ENCODE assay signal across 23 mouse cellular contexts in genomic region chr13:63150470-63151020, GRCm38 (mm10).
DNase-seq lines count a peak whose midpoint lies in the region; ATAC-seq and TF ChIP-seq lines count a peak whose summit lies in the region.
"Had no signal": no experiment of that assay in that cellular context is flagged by ENCODE, and none has a peak within 500 bp of the region (broad histone marks: within the 10 kb centered on the region; RNA-seq: fewer than 3 reads in every experiment).

No protein-coding gene starts in this region.

- WGBS in heart, embryonic 11.5 days (ENCODE audit: insufficient replicate concordance): 34% methylated on average over 2 of the region's 2 CpGs
- WGBS in heart, postnatal 0 days: 49% methylated on average over 2 of the region's 2 CpGs

- peaks cover 4% of the 10 kb centered on the region; the same call in 1 of the 2 replicates for H3K4me1 ChIP-seq in heart, embryonic 11.5 days (ENCODE audit: control insufficient read depth, insufficient read depth, low read length)
- H3K4me1 ChIP-seq in heart, postnatal 0 days (ENCODE audit: control insufficient read depth, insufficient read depth): 0 out of 2 replicates have a peak, but pooled peaks cover 6% of the 10 kb centered on the region

- no peak overlapping the region for H3K9ac ChIP-seq in heart, embryonic 11.5 days (ENCODE audit: low read depth, low read length)
- no peak overlapping the region for H3K9ac ChIP-seq in heart, postnatal 0 days (replicated peaks; ENCODE audit: low read depth, low read length)
- H3K9ac ChIP-seq: hindbrain, embryonic 13.5 days; liver, embryonic 12.5 days; lung, embryonic 14.5 days; midbrain, embryonic 12.5 days had no signal

- DNase-seq in heart, adult 8-10 months (ENCODE audit: low spot score): no peak
- peak; percentile 21 for DNase-seq in testis, postnatal 10 days (ENCODE audit: low spot score)
- no peak for DNase-seq in testis, postnatal 14 days (ENCODE audit: low spot score)
- no peak for DNase-seq in heart, postnatal 0 days (ENCODE audit: low spot score)
- DNase-seq in right cerebral cortex, postnatal 10 days (ENCODE audit: low spot score in 2 of 2): no peak
- no peak for DNase-seq in lung, postnatal 14 days
- DNase-seq: adrenal gland, postnatal 10 days; cerebellum, adult 9-11 months; kidney, postnatal 25 days; lung, embryonic 14.5 days; retina, postnatal 1 day; right cerebral cortex, postnatal 4 days; thymus, postnatal 36 days had no signal

- H3K4me2 ChIP-seq in heart, embryonic 11.5 days: no peak overlapping the region
- H3K4me2 ChIP-seq in heart, postnatal 0 days (ENCODE audit: low read depth, low read length): no peak overlapping the region
- H3K4me2 ChIP-seq: hindbrain, embryonic 13.5 days; liver, embryonic 12.5 days; lung, embryonic 14.5 days; midbrain, embryonic 12.5 days had no signal

- no peaks in the 10 kb centered on the region; the same call in 1 of the 2 replicates for H3K36me3 ChIP-seq in heart, embryonic 11.5 days (ENCODE audit: control insufficient read depth, insufficient read depth, low read length)
- no peaks in the 10 kb centered on the region for H3K36me3 ChIP-seq in heart, postnatal 0 days (replicated peaks; ENCODE audit: control insufficient read depth, insufficient read depth, low read length)
- H3K36me3 ChIP-seq: hindbrain, embryonic 13.5 days; limb, embryonic 10.5 days; liver, embryonic 12.5 days; midbrain, embryonic 12.5 days had no signal

- ATAC-seq in heart, embryonic 11.5 days (replicated peaks; ENCODE audit: insufficient number of reproducible peaks, low FRiP score, low TSS enrichment): no peak
- no peak for ATAC-seq in heart, postnatal 0 days (ENCODE audit: insufficient read depth, low read depth)
- ATAC-seq: activated CD4-positive, CD25-positive, alpha-beta regulatory T cell, adult 4 months; forebrain, embryonic 16.5 days; liver, embryonic 12.5 days; Patski had no signal

- no peaks in the 10 kb centered on the region for H3K9me3 ChIP-seq in heart, embryonic 11.5 days (replicated peaks; ENCODE audit: control insufficient read depth, low read length)
- H3K9me3 ChIP-seq in heart, postnatal 0 days (replicated peaks; ENCODE audit: control insufficient read depth, low read length): no peaks in the 10 kb centered on the region
- H3K9me3 ChIP-seq: hindbrain, embryonic 13.5 days; limb, embryonic 10.5 days; liver, embryonic 12.5 days; midbrain, embryonic 12.5 days had no signal

- no peaks in the 10 kb centered on the region for H3K27me3 ChIP-seq in heart, embryonic 11.5 days (ENCODE audit: control insufficient read depth, insufficient read depth, low read length)
- H3K27me3 ChIP-seq in heart, postnatal 0 days (ENCODE audit: control insufficient read depth, insufficient read depth, low read length): no peaks in the 10 kb centered on the region
- H3K27me3 ChIP-seq: hindbrain, embryonic 13.5 days; liver, embryonic 12.5 days; Patski had no signal

- TF ChIP-seq EP300 in heart, postnatal 0 days (IDR thresholded peaks at IDR 0.05; ENCODE audit: low read depth): no peak

- no peak overlapping the region for H3K4me3 ChIP-seq in heart, embryonic 11.5 days (ENCODE audit: low read depth, low read length)
- H3K4me3 ChIP-seq in heart, postnatal 0 days (ENCODE audit: low read depth, low read length): no peak overlapping the region
- H3K4me3 ChIP-seq: hindbrain, embryonic 13.5 days; limb, embryonic 10.5 days; liver, embryonic 12.5 days; midbrain, embryonic 12.5 days had no signal

- H3K27ac ChIP-seq in heart, embryonic 11.5 days (ENCODE audit: low read depth, low read length): peak overlapping the region; percentile 75
- H3K27ac ChIP-seq in heart, postnatal 0 days (ENCODE audit: low read depth): peak overlapping the region; percentile 22; the same call in 1 of the 2 replicates
- H3K27ac ChIP-seq: hindbrain, embryonic 13.5 days; limb, embryonic 10.5 days; liver, embryonic 12.5 days; macrophage; midbrain, embryonic 12.5 days; stomach, postnatal 0 days had no signal

- no peak for TF ChIP-seq CTCF in heart, postnatal 0 days (IDR thresholded peaks at IDR 0.05; ENCODE audit: low read depth)
